Mouse (Mus musculus) regulatory T cell (primary cell): ENCODE data around the gene Ssu72.

Source experiments
- in situ Hi-C: fragments of 300-600 bp; cut with MboI, MseI; formaldehyde crosslinking; loops from one replicate; pipeline ENCODE4 v1.15.1; 2025; ENCODE audit warnings: high pct_unique_total_duplicates

The Ssu72 gene

GRCm38 (mm10) chr4:155746575-155747490 lies 42.2 kb downstream of the Ssu72 start:
- in situ Hi-C loops = no loop called here

- in situ Hi-C loops = no loop called here
Observed at GRCm38 (mm10) chr4:155757011-155757410, 52.4 kb downstream of the Ssu72 start.

DNA sequence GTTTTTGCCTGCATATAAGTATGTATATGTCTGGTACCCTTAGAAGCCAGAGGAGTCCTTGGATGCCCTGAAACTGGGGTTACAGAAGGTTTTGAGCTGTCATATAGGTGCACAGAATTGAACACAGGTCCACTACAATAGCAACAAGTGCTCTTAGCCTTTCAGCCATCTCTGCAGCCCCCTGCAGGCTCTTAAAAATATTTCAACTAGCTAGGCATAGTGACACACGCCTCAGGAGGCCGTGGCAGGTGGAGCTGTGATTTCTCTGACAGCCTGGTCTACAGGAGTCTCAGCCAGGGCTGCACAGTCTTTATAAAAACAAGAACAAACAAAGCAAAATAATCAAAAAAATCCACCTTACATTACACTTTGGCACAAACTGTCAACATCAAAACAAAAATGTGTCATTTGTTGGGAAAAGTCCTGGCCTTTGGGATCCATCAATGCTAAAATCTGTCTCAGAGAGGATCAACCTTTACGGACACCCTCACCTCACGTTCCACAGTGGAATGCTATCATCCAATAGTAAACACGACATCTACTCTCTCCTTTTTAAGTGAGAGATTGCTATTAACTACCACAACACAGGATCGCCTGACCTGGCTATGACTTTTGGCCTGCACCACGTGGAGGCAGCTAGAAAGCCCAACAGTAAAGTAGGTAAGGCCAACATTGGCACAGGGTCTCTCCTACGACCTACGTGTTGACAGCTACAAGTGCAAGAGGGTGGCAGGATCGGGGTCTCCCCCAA lies 55.4 kb downstream of the Ssu72 start:
- in situ Hi-C loops = no loop called here

DNA sequence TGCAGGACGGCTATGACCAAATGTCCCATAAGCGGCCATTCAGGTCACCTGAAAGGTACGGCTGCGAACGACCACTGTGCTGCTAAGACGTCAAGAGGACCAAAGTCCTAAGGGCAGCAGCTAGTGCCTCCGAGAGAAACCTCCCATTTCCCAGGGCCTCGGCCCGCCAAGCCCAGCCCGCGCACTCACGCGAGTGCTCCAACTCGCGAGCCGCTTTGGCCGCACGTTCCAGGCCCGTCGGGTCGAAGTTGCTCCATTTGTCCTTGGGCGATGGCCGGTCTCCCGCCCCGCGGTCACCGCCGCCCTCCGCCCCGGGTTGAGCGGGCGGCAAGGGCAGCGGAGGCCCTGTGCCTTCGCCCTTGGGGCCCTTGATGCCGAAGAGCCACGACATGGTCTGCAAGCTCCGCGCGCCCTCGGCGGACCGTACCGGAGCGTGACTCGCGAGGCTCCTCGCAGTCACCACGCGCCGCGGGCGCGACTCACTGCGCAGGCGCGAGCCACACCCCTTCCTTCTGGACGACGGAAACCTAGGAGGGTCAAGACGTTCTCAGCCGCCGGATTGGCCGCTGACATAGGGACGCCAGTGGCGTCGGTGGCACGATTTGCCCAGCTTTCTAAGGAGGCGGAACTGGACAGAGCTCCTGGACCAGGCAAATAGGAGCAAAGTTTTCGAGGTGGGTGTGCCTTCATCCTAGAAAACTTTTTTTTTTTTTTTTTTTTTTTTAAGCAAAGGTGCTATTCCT lies 56.2 kb downstream of the Ssu72 start, which contains the start of gene Atad3a:
Gene Atad3a (minus strand): TSS at position 481 of the 743 bp plus-strand sequence.
- in situ Hi-C loops = no loop called here

- in situ Hi-C loops = no loop called here
Observed at GRCm38 (mm10) chr4:155761356-155762099, 56.9 kb downstream of the Ssu72 start.

GRCm38 (mm10) chr4:155762357-155762756 lies 57.8 kb downstream of the Ssu72 start:
- in situ Hi-C loops = no loop called here

GRCm38 (mm10) chr4:155769496-155769879 lies 64.9 kb downstream of the Ssu72 start:
- in situ Hi-C loops = loop anchor here (5.0 kb wide), 1 partner anchor 47 kb away; no protein-coding TSS in a partner anchor

DNA sequence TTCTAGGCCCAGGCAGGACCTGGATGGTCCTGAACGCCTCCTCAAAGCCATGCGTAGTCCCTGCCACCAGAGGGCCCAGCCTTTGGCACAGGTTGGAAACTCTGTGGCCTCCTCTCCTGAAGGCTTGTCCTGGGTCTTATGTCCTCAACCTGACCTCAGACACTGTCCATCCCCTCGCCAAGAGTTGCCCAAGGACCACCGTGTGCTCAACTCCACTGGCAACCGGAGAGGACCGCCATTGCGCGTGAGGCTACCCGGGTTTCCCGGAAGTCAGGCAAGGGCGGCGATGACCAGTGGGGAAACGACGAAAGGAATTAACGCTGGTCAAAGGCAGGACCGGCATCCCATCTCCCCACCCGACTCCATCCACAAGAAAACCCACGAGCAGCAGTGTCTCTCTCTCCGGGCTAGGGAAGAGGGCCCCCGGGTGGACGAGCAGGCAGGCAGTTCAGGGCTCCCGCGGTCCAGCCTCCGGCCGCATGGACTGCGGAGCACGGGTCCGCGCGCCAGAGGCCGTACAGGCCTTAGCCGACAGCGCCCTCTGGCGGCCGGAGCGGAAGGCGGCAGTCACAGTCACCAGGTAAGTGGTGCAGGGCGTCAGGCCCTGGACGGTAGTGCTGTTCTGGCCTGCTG lies 65.4 kb downstream of the Ssu72 start:
- in situ Hi-C loops = loop anchor here (5.0 kb wide), 1 partner anchor 48 kb away; no protein-coding TSS in a partner anchor

DNA sequence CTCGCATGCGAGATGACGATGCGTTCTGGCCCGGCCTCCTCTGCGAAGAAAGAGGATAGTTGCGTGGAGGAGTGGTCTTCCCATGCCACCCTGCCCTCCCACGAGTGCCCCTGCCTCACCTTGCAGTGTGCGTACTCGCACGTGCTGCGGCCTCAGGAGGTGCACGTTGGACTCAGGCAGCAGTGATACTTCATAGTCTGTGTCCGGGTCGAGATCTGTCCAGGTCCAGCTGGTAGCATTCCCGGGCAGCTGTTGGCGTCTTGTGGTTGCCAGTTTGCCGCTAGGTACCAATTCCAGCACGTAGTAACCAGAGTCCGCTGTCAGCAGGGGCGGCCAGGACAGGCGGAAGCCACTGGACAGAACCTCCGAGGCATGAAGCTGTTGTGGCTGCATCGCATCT lies 66.0 kb downstream of the Ssu72 start:
- in situ Hi-C loops = no loop called here

DNA sequence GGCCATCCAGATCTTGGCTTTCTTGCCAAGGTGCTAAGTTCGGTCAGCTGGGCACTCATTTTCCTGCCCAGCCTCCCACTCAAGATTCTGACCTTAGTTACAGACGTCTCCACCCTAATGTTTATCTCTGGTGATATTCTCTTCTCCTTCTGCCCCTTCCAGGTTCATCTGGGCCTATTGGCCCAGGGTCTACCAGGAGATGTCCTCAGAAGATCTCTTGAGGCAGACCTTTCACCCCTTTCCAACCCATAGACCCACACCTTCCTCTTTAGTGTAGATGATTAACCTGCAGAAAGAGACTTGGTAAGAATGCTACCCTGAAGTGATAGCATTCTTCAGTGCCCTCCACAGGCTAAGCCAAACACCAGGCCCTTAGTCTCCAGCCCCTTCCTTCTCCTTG lies 67.1 kb downstream of the Ssu72 start:
- in situ Hi-C loops = no loop called here

DNA sequence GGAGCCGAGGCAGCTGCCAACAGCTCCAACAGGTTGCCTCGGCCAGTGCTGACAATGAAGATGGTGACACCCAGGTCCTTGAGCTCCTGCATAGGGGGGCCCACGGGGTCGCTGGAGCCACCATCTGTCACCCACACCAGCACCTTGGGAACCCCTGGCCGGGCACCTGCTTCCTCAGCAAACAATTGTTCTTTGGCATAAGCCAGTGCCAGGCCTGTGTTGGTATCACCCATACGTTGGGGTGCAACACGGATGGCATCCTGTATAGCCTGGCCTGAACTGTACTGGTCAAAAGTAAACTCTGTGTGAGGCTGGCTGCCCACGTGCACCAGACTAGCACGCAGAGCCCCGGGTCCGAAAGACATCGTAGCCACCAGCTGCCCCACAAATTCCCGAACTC lies 68.2 kb downstream of the Ssu72 start:
- in situ Hi-C loops = no loop called here

DNA sequence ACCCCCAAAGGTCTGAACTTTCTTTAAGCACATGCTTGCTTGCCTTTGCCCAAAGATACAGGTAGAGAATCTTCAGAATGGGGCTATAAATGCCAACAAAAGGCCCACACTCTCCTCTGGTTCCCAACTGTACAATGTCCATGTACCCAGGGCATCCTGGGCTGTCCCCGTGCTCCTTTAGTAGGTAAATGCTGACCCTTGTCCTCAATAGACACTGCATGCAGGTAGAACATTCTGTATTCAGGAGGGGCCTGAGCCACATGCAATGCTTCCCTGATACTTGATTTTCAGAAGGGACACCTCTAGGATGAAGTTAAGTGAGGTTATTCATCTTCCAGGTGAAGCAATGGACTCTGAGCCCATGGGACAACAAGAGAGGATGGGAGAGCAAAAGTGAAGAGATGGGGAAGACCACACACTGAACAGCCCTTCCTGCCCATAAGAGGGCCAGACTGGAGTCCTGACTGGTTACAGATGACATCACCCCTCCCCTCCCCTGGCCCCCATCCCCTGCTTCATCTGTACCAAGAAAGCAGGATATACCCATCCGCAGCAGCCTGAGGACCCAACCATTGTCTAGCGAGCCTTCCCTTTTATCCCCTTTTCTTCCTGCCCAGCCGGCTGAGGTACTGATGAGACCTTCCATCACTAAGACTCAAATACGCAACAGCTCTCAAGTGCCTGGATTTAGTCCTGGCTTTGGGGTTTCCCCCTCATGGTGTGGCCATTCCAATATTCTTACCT lies 68.9 kb downstream of the Ssu72 start:
- in situ Hi-C loops = no loop called here

DNA sequence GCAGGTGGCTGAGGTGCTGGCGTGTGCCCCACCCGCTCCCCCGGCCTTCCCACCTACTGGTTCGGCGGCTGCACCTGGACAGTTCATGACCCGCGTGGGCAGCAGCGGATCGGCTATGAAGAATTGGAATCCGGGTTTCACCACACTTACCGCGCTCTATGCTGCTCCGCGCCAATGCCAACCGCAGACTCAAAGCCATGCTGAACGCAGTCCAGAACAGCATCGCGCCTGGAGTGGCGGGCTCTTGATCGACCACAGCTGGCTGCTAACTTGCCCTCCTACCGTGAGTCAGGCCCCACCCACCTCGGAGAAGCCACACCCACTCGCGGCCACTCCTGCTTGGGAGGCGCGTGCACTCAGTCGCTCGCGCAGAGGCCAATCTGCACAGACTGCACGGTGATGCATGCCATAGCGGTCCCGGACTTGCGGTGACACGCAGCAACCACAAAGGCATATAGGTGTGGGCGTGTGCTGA lies 69.7 kb downstream of the Ssu72 start, which contains the start of gene Vwa1:
Gene Vwa1 (minus strand): TSS at position 419 of the 475 bp plus-strand sequence.
- in situ Hi-C loops = no loop called here

- in situ Hi-C loops = no loop called here
Observed at GRCm38 (mm10) chr4:155774971-155775740, 70.6 kb downstream of the Ssu72 start.

DNA sequence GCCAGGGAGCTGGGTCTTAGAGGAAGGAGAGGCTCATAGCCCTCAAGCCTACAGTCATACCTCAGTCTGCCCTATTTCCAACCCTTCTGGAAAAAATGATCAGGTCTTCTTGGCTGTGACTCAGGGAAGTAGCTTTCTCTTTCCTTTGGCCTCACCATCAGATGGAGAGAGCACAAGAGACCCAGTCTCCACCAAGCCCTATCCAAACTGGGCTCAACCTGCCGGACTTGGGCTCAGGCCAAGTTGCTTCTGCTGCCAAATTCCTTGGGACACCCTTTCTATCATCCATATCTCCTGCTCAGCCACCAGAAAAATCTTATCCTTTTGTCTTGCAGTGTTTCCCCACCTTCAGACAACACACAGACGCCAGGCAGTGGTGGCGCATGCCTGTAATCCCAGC lies 71.3 kb downstream of the Ssu72 start:
- in situ Hi-C loops = no loop called here

DNA sequence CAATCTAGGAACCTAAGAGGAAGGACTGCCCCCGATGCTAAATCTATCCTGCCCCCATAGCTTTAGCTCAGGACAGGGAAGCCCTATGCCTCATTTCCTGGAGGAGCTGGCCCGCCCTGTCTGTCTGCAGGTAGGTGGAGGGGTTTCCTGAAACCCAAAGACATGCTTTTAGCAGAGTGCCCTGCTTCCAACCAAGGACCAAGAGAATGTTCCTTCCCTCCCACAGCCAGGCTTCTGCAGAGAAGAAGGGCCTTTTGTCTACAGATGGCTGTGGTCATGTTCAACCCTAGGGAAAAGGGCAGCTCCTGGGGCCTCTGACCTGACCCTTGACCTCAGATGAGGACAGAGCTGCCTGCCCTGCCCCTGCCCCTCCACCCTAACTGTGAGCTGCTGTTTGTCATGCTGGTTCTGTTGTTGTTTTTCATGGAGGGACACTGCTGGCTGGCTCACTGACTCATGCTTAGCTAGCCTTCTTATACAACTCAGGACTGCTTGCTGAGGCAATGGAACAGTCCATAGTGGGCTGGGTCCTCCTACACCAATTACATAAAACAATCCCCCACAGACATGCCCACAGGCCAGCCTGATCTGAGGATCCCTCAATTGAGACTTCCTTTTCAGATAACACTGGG lies 72.2 kb downstream of the Ssu72 start:
- in situ Hi-C loops = no loop called here

- in situ Hi-C loops = no loop called here
Observed at GRCm38 (mm10) chr4:155777816-155778215, 73.2 kb downstream of the Ssu72 start.

DNA sequence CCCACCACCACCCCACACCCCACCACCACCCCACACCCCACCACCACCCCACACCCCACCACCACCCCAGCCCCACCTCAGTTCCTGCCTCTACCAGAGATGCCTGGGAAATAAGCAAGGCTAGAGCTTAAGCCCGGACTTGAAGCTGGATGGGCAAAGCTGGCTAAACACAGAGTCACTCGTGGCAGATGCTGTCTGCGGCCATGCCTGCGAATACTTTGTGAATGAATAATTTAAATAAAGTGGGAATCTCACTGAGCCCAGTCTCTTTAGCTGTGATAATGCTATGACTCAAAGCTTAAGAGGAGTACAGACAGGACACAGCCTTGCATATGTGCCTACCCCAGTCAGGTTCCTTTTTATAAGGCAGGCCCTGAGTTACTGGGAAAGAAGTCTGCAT lies 74.9 kb downstream of the Ssu72 start:
- in situ Hi-C loops = no loop called here
